Mouse (Mus musculus) right cerebral cortex, adult 2 months (tissue): ENCODE data around the gene Gm28048.

Source experiments
- DNase-seq, 2 experiments: peaks; one replicate each; pipeline ENCODE4 v3.0.0; 2021 to 2022; ENCODE audit warnings: low spot score in 2 of 2

The Gm28048 gene

GRCm38 (mm10) chr11:22981984-22982757 lies at the start of gene Gm28048, which contains the start of gene Commd1:
Gene Gm28048 (minus strand): TSS chr11:22982090.
Gene Commd1 (minus strand): TSS chr11:22982382.
- DNase-seq: peak; percentile 96 to 98

DNA sequence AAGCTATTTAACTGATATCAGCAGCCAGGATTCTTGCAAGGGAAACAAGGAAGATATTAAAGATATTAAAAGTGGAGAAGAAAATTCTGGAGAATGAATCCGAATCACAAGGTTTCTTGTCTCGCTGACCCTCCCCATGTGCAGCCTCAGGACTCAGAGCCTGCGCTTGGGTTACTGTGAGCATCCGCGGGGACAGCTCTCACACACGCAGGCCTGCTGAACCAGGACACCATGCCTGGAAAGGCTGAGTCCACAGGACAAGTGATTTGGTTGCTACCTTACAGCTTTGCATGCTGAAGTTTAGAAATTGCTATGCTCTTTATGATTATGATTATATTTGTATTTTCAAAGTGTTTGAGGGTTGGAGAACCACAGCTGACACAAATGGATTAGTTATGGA lies 47.5 kb upstream of the Gm28048 start:
- no peak for DNase-seq

- no peak for DNase-seq
These were observed 47.1 kb upstream of the Gm28048 start for GRCm38 (mm10) chr11:23028957-23029356.

GRCm38 (mm10) chr11:23024169-23024568 lies 42.3 kb upstream of the Gm28048 start:
- no peak for DNase-seq

DNA sequence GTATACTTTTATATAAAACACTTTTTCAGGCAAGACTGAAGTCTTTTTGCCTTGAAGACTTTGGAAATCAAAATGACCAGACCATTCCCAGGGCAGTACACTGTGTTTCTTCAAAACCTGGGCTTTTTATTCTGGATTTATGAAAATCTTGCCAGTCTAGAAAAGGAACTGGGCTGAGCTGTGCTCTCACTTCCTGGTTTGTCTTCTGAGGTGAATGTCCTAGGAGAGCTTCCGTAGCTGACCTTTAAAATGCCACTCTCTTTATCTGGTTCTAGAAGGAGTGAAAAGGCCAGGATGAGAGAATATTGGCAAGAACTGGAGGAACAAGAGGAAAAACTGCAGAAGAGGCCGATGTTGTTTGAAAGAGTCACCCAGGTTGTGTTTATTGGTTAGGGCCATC lies 41.3 kb upstream of the Gm28048 start:
- no peak for DNase-seq

GRCm38 (mm10) chr11:23020841-23021240 lies 39.0 kb upstream of the Gm28048 start:
- no peak for DNase-seq

DNA sequence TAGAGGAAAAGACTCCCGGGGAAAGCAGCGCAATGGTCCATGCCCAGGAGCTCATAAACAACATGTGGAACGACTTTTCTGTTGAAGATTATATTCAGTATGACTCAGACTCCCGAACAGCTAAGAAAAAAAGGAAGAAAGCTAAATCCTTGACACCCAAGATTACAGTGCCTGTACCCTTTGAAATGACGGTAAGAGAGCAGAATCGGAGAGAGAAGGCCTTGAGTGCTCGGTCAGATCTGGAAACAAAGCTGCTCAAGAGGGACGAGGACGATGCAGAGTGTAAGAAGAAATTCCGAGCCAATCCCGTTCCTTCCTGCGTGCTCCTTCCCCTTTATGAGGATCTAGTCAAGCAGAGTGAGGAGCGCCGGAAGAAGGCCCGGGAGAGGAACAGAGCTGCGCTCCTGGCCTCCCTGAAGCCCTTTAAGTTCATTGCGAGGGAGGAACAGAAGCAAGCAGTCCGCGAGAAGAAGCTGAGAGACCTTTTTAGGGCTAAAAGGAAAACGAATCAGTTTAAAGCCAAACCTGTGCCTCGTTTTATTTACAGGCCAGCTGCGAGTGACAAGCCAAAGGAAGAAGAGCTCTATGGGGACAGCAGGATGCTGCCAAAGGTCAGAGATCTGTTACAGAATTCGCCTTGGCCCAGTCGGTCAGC lies 38.4 kb upstream of the Gm28048 start:
- no peak for DNase-seq

DNA sequence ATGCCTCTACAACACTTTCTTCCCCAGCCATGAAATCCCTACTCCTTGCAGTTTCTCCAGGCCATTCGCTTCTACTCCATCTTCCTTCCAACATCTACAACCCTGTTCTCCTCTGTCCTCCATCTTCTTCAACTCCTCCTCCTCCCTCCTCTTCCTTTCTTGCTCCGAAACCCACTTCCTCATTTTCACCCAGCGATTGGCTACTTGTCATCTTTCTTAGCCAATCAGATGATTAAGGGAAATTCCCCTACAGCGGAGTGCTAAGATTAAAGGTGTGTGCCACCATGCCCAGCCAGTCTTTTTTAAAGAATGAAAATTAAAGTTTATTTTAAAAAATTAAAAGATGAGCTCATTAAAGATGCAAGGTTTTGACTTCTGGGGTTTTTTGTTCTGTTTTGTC lies 36.1 kb upstream of the Gm28048 start:
- DNase-seq: no peak

DNA sequence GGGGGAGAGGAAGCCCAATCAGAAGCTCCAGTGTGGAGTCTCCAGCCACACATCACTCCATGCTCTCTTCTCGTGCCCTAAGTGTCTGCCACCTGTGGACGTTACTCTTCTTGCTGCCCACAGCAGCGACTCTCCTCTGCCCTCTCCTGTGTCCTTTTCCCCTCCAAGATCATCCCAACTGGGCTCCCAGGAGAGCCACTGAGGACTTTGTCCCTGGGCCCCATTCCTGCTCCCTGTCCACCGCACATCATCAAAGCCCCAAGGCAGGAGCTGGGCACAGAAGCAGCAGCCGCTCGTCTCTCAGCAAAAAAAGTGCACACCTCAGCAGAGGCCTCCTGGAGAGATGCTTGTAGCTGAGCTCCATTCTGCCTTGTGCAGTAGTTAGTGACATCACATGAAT lies 33.1 kb upstream of the Gm28048 start:
- DNase-seq: no peak

- no peak for DNase-seq
These were observed 31.8 kb upstream of the Gm28048 start for GRCm38 (mm10) chr11:23013580-23014294.

DNA sequence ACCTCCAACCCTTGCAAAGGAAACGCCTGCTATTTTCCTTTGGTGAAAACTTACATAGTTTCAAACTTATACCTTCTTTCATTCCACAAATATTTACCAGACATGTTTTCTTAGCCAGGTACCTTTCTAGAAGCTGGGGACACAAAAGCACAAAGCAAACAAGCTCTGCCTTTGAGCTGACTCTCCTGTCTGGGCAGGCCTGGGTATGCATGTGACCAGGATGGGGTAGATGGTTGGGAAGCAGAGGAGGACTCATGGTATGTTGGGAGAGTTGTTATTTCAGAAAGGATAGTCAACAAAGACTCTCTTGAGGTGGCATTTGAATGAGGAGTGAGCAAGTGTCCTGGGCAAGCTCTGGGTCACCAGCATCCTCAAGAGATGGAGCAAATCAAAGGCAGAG lies 31.2 kb upstream of the Gm28048 start:
- no peak for DNase-seq

DNA sequence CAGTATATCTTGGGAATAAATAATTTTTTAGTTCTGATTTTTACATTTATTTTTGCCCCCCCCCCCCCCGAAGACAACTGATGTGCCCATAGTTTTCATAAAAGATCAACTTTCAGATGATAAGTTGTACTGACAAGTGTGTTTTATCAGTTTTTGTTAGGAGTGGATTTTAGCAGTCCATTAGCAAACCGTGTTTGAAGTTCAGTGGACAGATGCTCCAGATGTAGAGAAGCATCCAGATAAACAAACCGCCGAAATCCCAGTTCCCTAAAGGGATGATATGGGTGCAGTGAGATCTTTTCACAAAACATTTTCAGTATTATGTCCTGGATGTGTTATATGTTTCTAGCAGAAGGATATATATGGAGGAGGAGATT lies 26.9 kb upstream of the Gm28048 start:
- DNase-seq: no peak

DNA sequence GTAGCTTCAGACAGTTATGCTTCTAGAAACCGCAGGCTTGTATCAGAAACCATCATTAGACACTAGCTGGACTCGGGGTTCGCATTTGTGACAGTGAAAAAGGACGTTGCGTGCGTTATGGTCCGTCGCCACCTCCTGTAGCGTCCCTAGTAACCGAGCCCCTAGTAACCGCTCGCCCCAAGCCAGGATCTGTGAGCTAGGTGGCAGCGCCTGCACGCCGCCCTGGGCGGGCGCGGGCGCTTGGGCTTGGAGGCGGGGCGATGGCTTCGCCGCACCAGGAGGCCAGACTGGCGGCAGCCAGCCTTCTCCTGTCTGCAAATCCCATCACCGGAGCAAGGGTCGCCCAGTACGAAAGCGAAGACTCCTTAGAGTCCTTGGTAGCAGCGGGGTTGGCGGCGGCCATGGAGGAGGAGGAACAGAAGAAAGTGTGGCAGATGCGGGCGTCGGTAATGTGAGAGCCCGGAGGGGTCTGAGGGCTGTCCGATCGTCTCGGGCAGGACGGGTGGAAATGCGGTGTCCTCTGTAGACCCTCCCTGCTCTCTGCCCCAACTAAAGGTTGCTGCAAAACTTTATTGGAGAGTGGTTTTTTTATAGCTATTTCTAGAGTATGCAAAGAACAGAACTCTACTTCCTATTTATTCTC lies 26.4 kb upstream of the Gm28048 start:
- DNase-seq: peak; percentile 80 to 86

DNA sequence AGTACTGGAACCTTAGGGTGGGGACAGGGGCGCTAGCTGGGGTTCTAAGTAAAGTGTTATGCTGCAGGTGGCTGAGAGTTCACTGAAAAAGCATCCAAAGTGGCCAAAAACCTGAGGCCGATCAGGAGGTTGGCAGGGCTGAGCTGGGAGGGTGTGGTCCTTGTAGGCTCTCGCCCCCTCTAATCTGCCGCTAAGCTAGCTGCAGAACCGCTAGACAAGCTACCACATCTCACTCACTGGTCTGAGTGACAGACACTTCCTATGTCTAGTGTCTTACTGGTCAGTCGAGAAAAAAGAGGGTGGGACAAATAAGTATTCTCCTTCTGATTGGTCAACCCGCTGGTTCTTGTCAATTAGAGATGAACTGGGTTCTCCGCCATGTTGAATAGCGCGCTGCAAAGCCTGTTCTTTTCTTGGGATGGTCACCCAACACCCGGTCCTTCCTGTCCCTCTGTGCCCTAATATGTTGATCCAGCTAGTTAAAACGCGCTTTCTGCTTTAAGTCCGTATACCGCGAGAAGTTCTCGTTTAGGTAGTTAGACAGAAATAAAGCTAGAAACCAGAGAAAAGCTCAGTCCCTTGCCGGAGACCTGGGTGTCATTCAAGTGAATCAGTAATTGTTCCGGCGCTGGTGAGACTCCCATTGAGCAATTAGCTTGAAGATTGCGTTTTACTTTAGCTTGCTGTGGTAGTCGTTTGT lies 25.7 kb upstream of the Gm28048 start, which contains the start of gene Fam161a:
Gene Fam161a (plus strand): TSS at position 51 of the 700 bp plus-strand sequence.
- DNase-seq: peak; percentile 80 to 88

- DNase-seq: no peak
These were observed 25.2 kb upstream of the Gm28048 start for GRCm38 (mm10) chr11:23007166-23007480.

GRCm38 (mm10) chr11:23005276-23005675 lies 23.4 kb upstream of the Gm28048 start:
- no peak for DNase-seq

DNA sequence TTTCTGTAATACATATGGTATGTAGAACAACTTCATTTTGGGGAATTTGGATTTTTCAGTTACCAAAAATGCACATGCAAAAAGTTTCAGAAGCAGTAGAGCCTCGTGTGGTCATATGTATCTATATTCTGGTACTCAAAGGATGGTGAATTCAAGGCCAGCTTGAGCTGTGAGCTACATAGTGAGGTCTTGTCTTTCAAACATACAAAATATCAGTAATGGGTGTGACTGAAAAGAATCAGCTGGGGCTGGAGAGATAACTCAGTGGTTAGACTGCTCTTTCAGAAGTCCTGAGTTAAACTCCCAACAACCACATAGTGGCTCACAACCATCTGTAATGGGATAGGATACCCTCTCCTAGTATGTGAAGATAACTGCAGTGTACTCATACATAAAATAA lies 16.4 kb upstream of the Gm28048 start:
- no peak for DNase-seq

DNA sequence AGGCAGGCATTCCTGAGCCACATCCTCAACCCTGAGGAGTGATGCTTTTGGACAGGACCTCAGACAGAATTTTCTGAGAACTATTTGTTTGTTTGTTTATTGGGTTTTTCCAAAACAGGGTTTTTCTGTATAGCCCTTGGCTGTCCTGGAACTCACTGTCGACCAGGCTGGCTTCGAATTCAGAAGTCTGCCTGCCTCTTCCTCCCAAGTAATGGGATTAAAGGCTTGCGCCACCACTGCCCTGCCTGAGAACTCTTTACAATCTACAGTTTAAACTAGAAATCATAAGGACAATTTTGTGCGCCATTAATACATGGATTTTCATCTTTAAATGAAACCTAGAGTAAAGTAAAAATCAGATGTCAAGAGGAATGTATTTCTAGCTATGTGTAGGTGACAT lies 13.6 kb upstream of the Gm28048 start:
- DNase-seq: no peak

- DNase-seq: no peak
These were observed 12.4 kb upstream of the Gm28048 start for GRCm38 (mm10) chr11:22994271-22994670.

GRCm38 (mm10) chr11:22991218-22991835 lies 9.4 kb upstream of the Gm28048 start:
- DNase-seq: no peak
